In genomic region chr13:63186217-63186616, GRCm38 (mm10) we compare ENCODE assay signal across 11 mouse cellular contexts.
DNase-seq lines count a peak whose midpoint lies in the region; ATAC-seq lines count a peak whose summit lies in the region.
"Had no signal": no experiment of that assay in that cellular context is flagged by ENCODE, and none has a peak within 500 bp of the region (broad histone marks: within the 10 kb centered on the region; RNA-seq: fewer than 3 reads in every experiment).

No protein-coding gene starts in this region.

- WGBS in heart, embryonic 15.5 days = 72% methylated on average over 4 of the region's 4 CpGs
- 74% methylated on average over 4 of the region's 4 CpGs for WGBS in neural tube, embryonic 11.5 days
- 72% methylated on average over 4 of the region's 4 CpGs for WGBS in midbrain, embryonic 11.5 days

- no peak overlapping the region for H3K9ac ChIP-seq in heart, embryonic 15.5 days
- no peak overlapping the region for H3K9ac ChIP-seq in neural tube, embryonic 11.5 days (ENCODE audit: low read length)
- no peak overlapping the region for H3K9ac ChIP-seq in midbrain, embryonic 11.5 days (ENCODE audit: low read length)
- H3K9ac ChIP-seq: liver, postnatal 0 days had no signal

- ATAC-seq in heart, embryonic 15.5 days (replicated peaks; ENCODE audit: insufficient number of reproducible peaks, insufficient read depth, low FRiP score, low read depth) = no peak
- ATAC-seq in neural tube, embryonic 11.5 days (ENCODE audit: insufficient read depth, low FRiP score, low TSS enrichment) = peak; percentile 27; the same call in 1 of the 2 replicates
- peak; percentile 67; the same call in 1 of the 2 replicates for ATAC-seq in midbrain, embryonic 11.5 days (ENCODE audit: low FRiP score)
- ATAC-seq: activated CD4-positive, CD25-positive, alpha-beta regulatory T cell, adult 4 months had no signal

- no peaks in the 10 kb centered on the region for H3K27me3 ChIP-seq in heart, embryonic 15.5 days
- H3K27me3 ChIP-seq in neural tube, embryonic 11.5 days (ENCODE audit: control insufficient read depth, insufficient read depth, low read length) = no peaks in the 10 kb centered on the region
- H3K27me3 ChIP-seq in midbrain, embryonic 11.5 days (ENCODE audit: control insufficient read depth, insufficient read depth, low read length) = no peaks in the 10 kb centered on the region

- H3K4me2 ChIP-seq in heart, embryonic 15.5 days = no peak overlapping the region
- no peak overlapping the region for H3K4me2 ChIP-seq in neural tube, embryonic 11.5 days (ENCODE audit: low read depth)
- no peak overlapping the region for H3K4me2 ChIP-seq in midbrain, embryonic 11.5 days

- H3K9me3 ChIP-seq in heart, embryonic 15.5 days (replicated peaks) = no peaks in the 10 kb centered on the region
- no peaks in the 10 kb centered on the region for H3K9me3 ChIP-seq in neural tube, embryonic 11.5 days (ENCODE audit: control insufficient read depth, low read length)
- H3K9me3 ChIP-seq in midbrain, embryonic 11.5 days (ENCODE audit: control insufficient read depth, low read length) = no peaks in the 10 kb centered on the region

- H3K27ac ChIP-seq in heart, embryonic 15.5 days = 0 out of 2 replicates have a peak overlapping the region, but pooled peaks have one; percentile 70
- no peak overlapping the region for H3K27ac ChIP-seq in neural tube, embryonic 11.5 days (ENCODE audit: low read depth, low read length)
- no peak overlapping the region for H3K27ac ChIP-seq in midbrain, embryonic 11.5 days (ENCODE audit: low read depth, low read length)

- peaks cover 24% of the 10 kb centered on the region for H3K4me1 ChIP-seq in heart, embryonic 15.5 days (replicated peaks)
- H3K4me1 ChIP-seq in neural tube, embryonic 11.5 days (ENCODE audit: control insufficient read depth, insufficient read depth, low read length) = no peaks in the 10 kb centered on the region
- H3K4me1 ChIP-seq in midbrain, embryonic 11.5 days (ENCODE audit: control insufficient read depth, insufficient read depth, low read length) = peaks cover 11% of the 10 kb centered on the region

- no peak for DNase-seq in heart, adult 11 months
- no peak for DNase-seq in neural tube, embryonic 11.5 days (ENCODE audit: low spot score)
- DNase-seq in neural tube, embryonic 10.5 days (ENCODE audit: extremely low spot score, low spot score) = no peak
- peak; percentile 79 for DNase-seq in midbrain, embryonic 11.5 days (ENCODE audit: low spot score, missing footprints)
- DNase-seq in adrenal gland, adult 2 months = no peak
- no peak for DNase-seq in layer of hippocampus, adult 9-10 months (ENCODE audit: low spot score)
- DNase-seq in embryo, embryonic 11 days = no peak
- DNase-seq: B cell, adult 2 months; liver, postnatal 0 days had no signal

- no peak overlapping the region for H3K4me3 ChIP-seq in heart, embryonic 15.5 days
- H3K4me3 ChIP-seq in neural tube, embryonic 11.5 days (ENCODE audit: low read depth, low read length) = no peak overlapping the region
- H3K4me3 ChIP-seq in midbrain, embryonic 11.5 days (ENCODE audit: low read depth, low read length) = no peak overlapping the region

- H3K36me3 ChIP-seq in heart, embryonic 15.5 days = no peaks in the 10 kb centered on the region
- H3K36me3 ChIP-seq in neural tube, embryonic 11.5 days (ENCODE audit: control insufficient read depth, insufficient read depth, low read length) = no peaks in the 10 kb centered on the region
- H3K36me3 ChIP-seq in midbrain, embryonic 11.5 days (ENCODE audit: control insufficient read depth, insufficient read depth, low read length) = no peaks in the 10 kb centered on the region
